Comparison of ENCODE assay signal across 27 mouse cellular contexts in genomic region chr9:48633147-48633546, GRCm38 (mm10). TPM values are rescaled to one million over a fixed set of nuclear protein-coding genes. Genes with fewer than 3 reads are reported as not detected.
DNase-seq lines count a peak whose midpoint lies in the region; ATAC-seq and TF ChIP-seq lines count a peak whose summit lies in the region.
"Had no signal": no experiment of that assay in that cellular context is flagged by ENCODE, and none has a peak within 500 bp of the region (broad histone marks: within the 10 kb centered on the region; RNA-seq: fewer than 3 reads in every experiment).

No protein-coding gene starts in this region.

- peak; percentile 26 for DNase-seq in forebrain, embryonic 11.5 days (ENCODE audit: low spot score)
- DNase-seq in forebrain, postnatal 0 days = no peak
- DNase-seq in layer of hippocampus, adult 2 months (ENCODE audit: low spot score in 2 of 2) = no peak
- DNase-seq in layer of hippocampus, postnatal 14 days (ENCODE audit: low spot score in 2 of 2) = no peak
- DNase-seq in testis, postnatal 10 days (ENCODE audit: low spot score) = peak; percentile 7
- DNase-seq in testis, postnatal 14 days (ENCODE audit: low spot score) = no peak
- DNase-seq in kidney, postnatal 10 days = no peak
- DNase-seq: adrenal gland, postnatal 10 days; adrenal gland, postnatal 36 days; B cell, adult 2 months; cerebellum, adult 18-20 months; cerebellum, adult 9-10 months; cerebellum, postnatal 14 days; gastrocnemius, postnatal 25 days; heart, postnatal 10 days; heart, postnatal 36 days had no signal

- WGBS in forebrain, embryonic 11.5 days = 86% methylated on average over 6 of the region's 6 CpGs
- 77% methylated on average over 6 of the region's 6 CpGs for WGBS in forebrain, postnatal 0 days

- TF ChIP-seq CTCF in forebrain, postnatal 0 days (IDR thresholded peaks at IDR 0.05; ENCODE audit: low read depth) = no peak
- TF ChIP-seq CTCF in layer of hippocampus, adult 2 months (conservative IDR thresholded peaks at IDR 0.05) = no peak

- H3K9ac ChIP-seq in forebrain, embryonic 11.5 days (ENCODE audit: low read length) = no peak overlapping the region
- no peak overlapping the region for H3K9ac ChIP-seq in forebrain, postnatal 0 days
- H3K9ac ChIP-seq: forebrain, embryonic 12.5 days; heart, embryonic 12.5 days; heart, embryonic 15.5 days; hindbrain, embryonic 14.5 days had no signal

- H3K36me3 ChIP-seq in forebrain, embryonic 11.5 days (ENCODE audit: control insufficient read depth, insufficient read depth, low read length) = no peaks in the 10 kb centered on the region
- no peaks in the 10 kb centered on the region for H3K36me3 ChIP-seq in forebrain, postnatal 0 days (ENCODE audit: insufficient read depth)
- H3K36me3 ChIP-seq: forebrain, embryonic 12.5 days; G1E; heart, embryonic 12.5 days; heart, embryonic 15.5 days had no signal

- H3K9me3 ChIP-seq in forebrain, embryonic 11.5 days (ENCODE audit: control insufficient read depth, low read length) = no peaks in the 10 kb centered on the region
- no peaks in the 10 kb centered on the region for H3K9me3 ChIP-seq in forebrain, postnatal 0 days (ENCODE audit: low read length)
- H3K9me3 ChIP-seq: forebrain, embryonic 12.5 days; G1E; heart, embryonic 12.5 days; heart, embryonic 15.5 days had no signal

- no peak overlapping the region for H3K4me3 ChIP-seq in forebrain, embryonic 11.5 days (ENCODE audit: low read depth, low read length)
- no peak overlapping the region for H3K4me3 ChIP-seq in forebrain, postnatal 0 days (ENCODE audit: low read depth, low read length)
- no peak overlapping the region for H3K4me3 ChIP-seq in layer of hippocampus, adult 2 months
- H3K4me3 ChIP-seq: forebrain, embryonic 12.5 days; heart, adult 2 months; heart, embryonic 12.5 days; heart, embryonic 15.5 days had no signal

- no peaks in the 10 kb centered on the region for H3K4me1 ChIP-seq in forebrain, embryonic 11.5 days (replicated peaks; ENCODE audit: control insufficient read depth, insufficient read depth, low read length)
- H3K4me1 ChIP-seq in forebrain, postnatal 0 days (ENCODE audit: insufficient read depth) = no peaks in the 10 kb centered on the region
- H3K4me1 ChIP-seq: forebrain, embryonic 12.5 days; heart, embryonic 12.5 days had no signal

- no peak overlapping the region for H3K4me2 ChIP-seq in forebrain, embryonic 11.5 days (ENCODE audit: low read depth, low read length, severe bottlenecking)
- no peak overlapping the region for H3K4me2 ChIP-seq in forebrain, postnatal 0 days (ENCODE audit: low read depth)
- H3K4me2 ChIP-seq: forebrain, embryonic 12.5 days; heart, embryonic 12.5 days; heart, embryonic 15.5 days; hindbrain, embryonic 14.5 days had no signal

- H3K27ac ChIP-seq in forebrain, embryonic 11.5 days (ENCODE audit: low read depth, low read length) = no peak overlapping the region
- H3K27ac ChIP-seq in forebrain, postnatal 0 days (ENCODE audit: low read depth, low read length) = no peak overlapping the region
- H3K27ac ChIP-seq in layer of hippocampus, adult 2 months = peak overlapping the region; percentile 57; the same call in 1 of the 2 replicates
- H3K27ac ChIP-seq: forebrain, embryonic 12.5 days; heart, adult 2 months; heart, embryonic 15.5 days; hindbrain, embryonic 14.5 days; hindbrain, postnatal 0 days had no signal

- ATAC-seq in forebrain, embryonic 11.5 days (replicated peaks; ENCODE audit: low FRiP score) = no peak
- no peak for ATAC-seq in forebrain, postnatal 0 days
- ATAC-seq: forebrain, embryonic 16.5 days; hindbrain, postnatal 0 days; inflammation-experienced regulatory T-cells, adult 6 months; Patski had no signal

- H3K27me3 ChIP-seq in forebrain, embryonic 11.5 days (ENCODE audit: control insufficient read depth, insufficient read depth, low read length) = no peaks in the 10 kb centered on the region
- H3K27me3 ChIP-seq in forebrain, postnatal 0 days (ENCODE audit: insufficient read depth, low read length) = peaks cover 6% of the 10 kb centered on the region

RNA-seq across cellular contexts. Expression of gene Nnmt, which starts 28.2 kb away (rescaled TPM):
- 1.1 and 1.9 TPM in 2 replicates for polyA plus RNA-seq in forebrain, embryonic 11.5 days (2014; fragmentation: Nextera tagmentation; extraction: Ambion mirVana)
- 3.1 and 4.6 TPM in 2 replicates for total RNA-seq in forebrain, postnatal 0 days (2014; rRNA removed)
- 5.5 and 5.7 TPM in 2 replicates for polyA plus RNA-seq in forebrain, postnatal 0 days (2015; fragmentation: Nextera tagmentation; extraction: Ambion mirVana)
- total RNA-seq in layer of hippocampus, adult 2 months (2021) = 1 to 10 TPM; 1.7 to 1.9 TPM
- total RNA-seq in layer of hippocampus, postnatal 14 days (2021) = 1 to 10 TPM; 2.7 to 4.1 TPM
- total RNA-seq: CH12.LX; hindbrain, postnatal 0 days had no signal
- polyA plus RNA-seq: G1E had no signal

Comparison
In these comparisons a context has a peak if more than half of its experiments do, and no peak if none do; other contexts are left out.
1. DNase-seq: peak in forebrain, embryonic 11.5 days (single experiment) and testis, postnatal 10 days (single experiment); none in forebrain, postnatal 0 days (single experiment), layer of hippocampus, adult 2 months (0 of 2), layer of hippocampus, postnatal 14 days (0 of 2), testis, postnatal 14 days (single experiment) and kidney, postnatal 10 days (single experiment).